Mouse (Mus musculus) liver, embryonic 14.5 days (tissue): ENCODE data around the gene Nav1. TPM values are rescaled to one million over a fixed set of nuclear protein-coding genes. Genes with fewer than 3 reads are reported as not detected.

Experiments
- ATAC-seq: fragments of 200-750 bp; cut with Nextera tagmentation; 2 replicates; pipeline ENCODE4 v1.8.0; 2017; ENCODE audit warnings: moderate number of reproducible peaks, mild to moderate bottlenecking, moderate library complexity; ENCODE audit not compliant: insufficient read depth
- DNase-seq, 3 experiments: peaks; one replicate each; pipeline ENCODE4 v3.0.0-alpha.2; 2012 to 2013; ENCODE audit warnings: low read depth in 3 of 3, low spot score in 3 of 3
- H3K27ac ChIP-seq: fragments of 300-500 bp; sonication (generic); 2 replicates; pipeline ENCODE4 v1.5.1; 2014; ENCODE audit warnings: moderate library complexity, mild to moderate bottlenecking, control low read depth, inconsistent platforms
- H3K27me3 ChIP-seq: fragments of 300-500 bp; sonication (generic); 2 replicates; pipeline ENCODE4 v1.6.1; 2014; ENCODE audit warnings: mild to moderate bottlenecking, low read length, moderate library complexity; ENCODE audit not compliant: control insufficient read depth, insufficient read depth
- H3K36me3 ChIP-seq: fragments of 300-500 bp; sonication (generic); replicated peaks from 2 replicates; pipeline ENCODE4 v1.6.1; 2014; ENCODE audit warnings: low read depth; ENCODE audit not compliant: control insufficient read depth, insufficient read depth
- H3K4me1 ChIP-seq, 2 experiments: fragments of 200-500 bp in 1 of 2; fragments of 300-500 bp in 1 of 2; sonication (generic) in 1 of 2; replicated peaks; 2 replicates each; pipeline ENCODE4 v1.6.1; 2012 to 2014; ENCODE audit warnings: antibody characterized with exemption in 1 of 2, inconsistent platforms in 1 of 2, low read length in 1 of 2; ENCODE audit not compliant: control insufficient read depth in 2 of 2, insufficient read depth in 2 of 2
- H3K4me2 ChIP-seq: fragments of 300-500 bp; sonication (generic); 2 replicates; pipeline ENCODE4 v1.6.1; 2014; ENCODE audit warnings: low read depth, mild to moderate bottlenecking, control low read depth, moderate library complexity
- H3K4me3 ChIP-seq, 2 experiments: fragments of 200-500 bp in 1 of 2; fragments of 300-500 bp in 1 of 2; sonication (generic) in 1 of 2; 2 replicates each; pipeline ENCODE4 v1.5.1; 2012 to 2014; ENCODE audit warnings: low read depth in 2 of 2, low read length in 2 of 2, mild to moderate bottlenecking in 2 of 2, control low read depth in 1 of 2, inconsistent platforms in 1 of 2, moderate library complexity in 1 of 2; ENCODE audit not compliant: insufficient read depth in 1 of 2
- H3K9ac ChIP-seq: fragments of 300-500 bp; sonication (generic); replicated peaks from 2 replicates; pipeline ENCODE4 v1.6.1; 2014; ENCODE audit warnings: mild to moderate bottlenecking, control low read depth, moderate library complexity
- H3K9me3 ChIP-seq: fragments of 300-500 bp; sonication (generic); 2 replicates; pipeline ENCODE4 v1.6.1; 2016; ENCODE audit warnings: low read length, mixed read lengths; ENCODE audit not compliant: control insufficient read depth
- CTCF ChIP-seq: IDR thresholded peaks from 2 replicates; pipeline ENCODE4 v1.5.1; 2016; ENCODE audit warnings: antibody characterized with exemption, low read depth, control low read depth
- EP300 ChIP-seq: IDR thresholded peaks from 2 replicates; pipeline ENCODE4 v1.6.1; 2016; ENCODE audit warnings: antibody characterized with exemption, low read depth
- WGBS: fragments of 180-500 bp; shearing (Covaris S2); extraction: QIAGEN DNeasy Blood & Tissue Kit; methylation state at CpG from one replicate; pipeline ENCODE4 v1.1.7; 2014; ENCODE audit not compliant: insufficient replicate concordance; 5-methylcytosine and 5-hydroxymethylcytosine counted together
- polyA plus RNA-seq, 2 experiments: library from polyadenylated mRNA; depleted of rRNA in 1 of 2; stranded (reverse) in 1 of 2; unstranded in 1 of 2; fragments of >200 nt; fragmentation: Nextera tagmentation in 1 of 2; extraction: Ambion mirVana in 1 of 2; gene quantifications; 2 replicates each; pipeline versions ENCODE4 v1.2.1 to v1.2.3; 2012 to 2014

Nav1 gene
- polyA plus RNA-seq, 2 experiments, result 1.0 to 1.5 TPM

DNA sequence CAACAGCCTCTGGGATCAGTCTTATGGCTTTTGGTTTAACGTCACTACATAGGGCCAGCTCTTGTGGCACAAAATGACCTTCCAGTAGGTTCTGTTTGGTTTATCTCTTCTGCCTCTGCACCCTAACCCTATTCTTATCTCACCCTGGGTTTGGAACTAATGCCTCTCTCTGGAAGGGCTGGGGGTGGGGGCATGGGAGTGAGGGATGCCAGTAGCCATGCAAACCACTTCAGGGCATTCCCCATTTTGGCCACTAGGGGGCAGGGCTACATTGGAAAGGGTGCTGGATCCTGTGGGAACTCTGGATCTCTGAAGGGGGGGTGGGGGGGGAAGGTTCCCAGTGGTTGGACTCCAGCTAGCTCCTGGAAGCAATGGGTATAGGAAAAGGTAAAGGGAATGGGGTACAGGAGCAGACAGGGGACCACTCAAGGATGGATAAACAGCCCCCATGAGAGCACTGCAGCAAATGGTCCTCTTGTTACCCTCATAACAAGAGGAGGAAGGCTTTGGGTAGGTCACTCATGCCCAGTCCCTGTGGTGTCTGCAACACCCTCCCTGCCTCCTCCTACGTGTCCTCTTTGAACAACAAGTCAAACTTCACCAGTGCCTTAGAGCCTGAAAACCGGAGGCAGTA, 145.9 kb downstream of the Nav1 start:
- 66% methylated on average over 3 of the region's 3 CpGs for WGBS
- no peak overlapping the region for H3K27ac ChIP-seq

DNA sequence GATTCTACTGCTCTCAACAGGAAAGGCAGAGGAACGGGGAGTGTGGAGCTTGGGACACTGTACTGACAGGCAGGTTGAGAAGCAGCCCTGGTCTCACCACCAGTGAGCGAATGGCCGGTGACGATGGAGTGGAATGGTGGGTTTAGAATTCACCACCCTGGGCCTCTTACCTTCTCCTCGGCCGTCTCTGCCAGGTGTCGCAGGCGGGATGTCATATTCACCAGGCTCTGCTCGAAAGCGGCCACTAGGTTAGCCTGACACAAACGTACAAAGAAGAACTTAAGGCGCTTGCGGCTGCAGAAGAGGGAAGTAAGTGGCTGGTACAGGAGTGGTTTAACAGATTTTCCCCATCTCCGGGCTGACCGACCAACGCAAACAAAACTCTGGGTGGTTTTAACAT, 146.6 kb downstream of the Nav1 start:
- no peak overlapping the region for H3K9ac ChIP-seq
- TF ChIP-seq EP300 (no peak), CTCF (no peak)
- H3K4me3 ChIP-seq, result no peak overlapping the region
- no peaks in the 10 kb centered on the region for H3K4me1 ChIP-seq
- H3K36me3 ChIP-seq, result no peaks in the 10 kb centered on the region
- no peak for ATAC-seq
- no peaks in the 10 kb centered on the region for H3K9me3 ChIP-seq
- no peaks in the 10 kb centered on the region for H3K27me3 ChIP-seq
- H3K27ac ChIP-seq, result no peak overlapping the region
- DNase-seq, result no peak
- 78% methylated on average over 16 of the region's 16 CpGs for WGBS
- no peak overlapping the region for H3K4me2 ChIP-seq

More for the DNA sequence above, 145.9 kb downstream of the Nav1 start:
- Histone ChIP-seq H3K4me2 (no peak overlapping the region), H3K9ac (no peak overlapping the region), H3K27me3 (no peaks in the 10 kb centered on the region), H3K9me3 (no peaks in the 10 kb centered on the region), H3K4me3 (no peak overlapping the region), H3K36me3 (no peaks in the 10 kb centered on the region), H3K4me1 (no peaks in the 10 kb centered on the region)
- ATAC-seq (no peak), DNase-seq (no peak)
- TF ChIP-seq CTCF, result peak; percentile 84
- TF ChIP-seq EP300, result no peak

GRCm38 (mm10) chr1:135457860-135458259, 149.2 kb downstream of the Nav1 start:
- no peak for TF ChIP-seq EP300
- no peak for TF ChIP-seq CTCF
- WGBS, result 66% methylated on average over 5 of the region's 5 CpGs
- ATAC-seq, result no peak

GRCm38 (mm10) chr1:135452259-135452658, 154.8 kb downstream of the Nav1 start:
- H3K9me3 ChIP-seq, result no peaks in the 10 kb centered on the region
- H3K9ac ChIP-seq, result no peak overlapping the region
- ATAC-seq (no peak), DNase-seq (no peak)
- no peak overlapping the region for H3K4me2 ChIP-seq
- no peak overlapping the region for H3K27ac ChIP-seq
- 47% methylated on average over 10 of the region's 10 CpGs for WGBS
- H3K4me1 ChIP-seq, result no peaks in the 10 kb centered on the region
- no peak overlapping the region for H3K4me3 ChIP-seq
- no peaks in the 10 kb centered on the region for H3K36me3 ChIP-seq
- H3K27me3 ChIP-seq, result no peaks in the 10 kb centered on the region
- TF ChIP-seq EP300, result no peak
- peak; percentile 57 for TF ChIP-seq CTCF

More at GRCm38 (mm10) chr1:135457860-135458259, 149.2 kb downstream of the Nav1 start:
- no peak overlapping the region for H3K9ac ChIP-seq
- no peaks in the 10 kb centered on the region for H3K4me1 ChIP-seq
- H3K36me3 ChIP-seq, result no peaks in the 10 kb centered on the region
- H3K4me2 ChIP-seq, result no peak overlapping the region
- H3K9me3 ChIP-seq, result no peaks in the 10 kb centered on the region
- H3K27ac ChIP-seq, result no peak overlapping the region
- no peak overlapping the region for H3K4me3 ChIP-seq
- no peaks in the 10 kb centered on the region for H3K27me3 ChIP-seq
- DNase-seq, result no peak

DNA sequence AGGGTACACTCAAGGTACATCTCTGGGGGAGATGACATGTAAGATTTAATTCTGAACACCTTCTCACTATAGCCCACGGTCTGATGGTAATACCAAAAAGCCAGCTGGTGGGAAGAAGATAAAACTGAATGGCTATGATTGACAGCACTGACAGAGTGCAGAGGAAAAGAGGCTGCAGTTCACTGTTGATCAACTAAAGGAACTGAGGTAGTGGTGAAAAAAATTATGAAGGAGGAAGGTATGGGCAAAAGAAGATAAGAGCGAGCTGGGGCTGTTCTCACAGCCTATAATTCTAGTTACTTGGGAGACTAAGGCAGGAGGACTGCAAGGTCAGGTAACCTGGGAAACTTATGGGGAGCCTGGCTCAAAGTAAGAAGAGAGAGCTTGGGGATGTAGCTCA, 155.7 kb downstream of the Nav1 start:
- H3K9ac ChIP-seq, result no peak overlapping the region
- H3K4me3 ChIP-seq, result no peak overlapping the region
- no peak overlapping the region for H3K27ac ChIP-seq
- no peak overlapping the region for H3K4me2 ChIP-seq
- 23% methylated on average over 2 of the region's 2 CpGs for WGBS
- ATAC-seq, result no peak
- H3K9me3 ChIP-seq, result no peaks in the 10 kb centered on the region
- no peak for DNase-seq
- TF ChIP-seq EP300 (no peak), CTCF (no peak)
- no peaks in the 10 kb centered on the region for H3K27me3 ChIP-seq
- no peaks in the 10 kb centered on the region for H3K36me3 ChIP-seq
- H3K4me1 ChIP-seq, result no peaks in the 10 kb centered on the region
